Mouse (Mus musculus): ENCODE results near the gene Tmem237.

DNA sequence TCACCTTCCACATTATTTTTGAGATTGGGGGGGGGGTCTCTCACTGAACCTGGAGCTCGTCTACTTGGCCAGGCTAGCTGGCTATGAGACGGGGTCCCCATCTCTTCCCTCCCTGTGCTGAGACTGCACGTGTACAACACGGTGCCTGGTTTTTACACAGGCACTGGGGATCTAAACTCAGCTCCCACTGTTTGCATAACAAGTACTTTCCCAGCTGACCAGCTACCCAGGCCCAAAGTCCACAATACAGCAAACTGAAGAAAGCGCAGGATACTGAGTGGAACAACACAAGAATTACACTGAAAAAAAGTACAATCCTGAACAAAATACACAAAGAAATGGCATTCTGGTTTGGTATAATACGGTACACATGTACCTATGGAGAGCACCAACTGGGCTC, 18.1 kb downstream of the Tmem237 start:
- TF ChIP-seq POLR2A (IDR thresholded peaks at IDR 0.05; ENCODE audit: insufficient read depth, low read length) (no peak), EP300 (IDR thresholded peaks at IDR 0.05; ENCODE audit: insufficient read depth, low read depth, low read length) (no peak), CTCF (IDR thresholded peaks at IDR 0.05; ENCODE audit: low read depth, low read length) (no peak)
